Mouse (Mus musculus) adrenal gland, adult (tissue): Measurements from ENCODE around the gene Ildr1.

Experiments
- DNase-seq, 2 experiments: peaks; one replicate each; pipeline ENCODE4 v3.0.0; 2022 to 2023; ENCODE audit warnings: low spot score in 1 of 2; ENCODE audit not compliant: inconsistent age in 2 of 2

Gene Ildr1

DNA sequence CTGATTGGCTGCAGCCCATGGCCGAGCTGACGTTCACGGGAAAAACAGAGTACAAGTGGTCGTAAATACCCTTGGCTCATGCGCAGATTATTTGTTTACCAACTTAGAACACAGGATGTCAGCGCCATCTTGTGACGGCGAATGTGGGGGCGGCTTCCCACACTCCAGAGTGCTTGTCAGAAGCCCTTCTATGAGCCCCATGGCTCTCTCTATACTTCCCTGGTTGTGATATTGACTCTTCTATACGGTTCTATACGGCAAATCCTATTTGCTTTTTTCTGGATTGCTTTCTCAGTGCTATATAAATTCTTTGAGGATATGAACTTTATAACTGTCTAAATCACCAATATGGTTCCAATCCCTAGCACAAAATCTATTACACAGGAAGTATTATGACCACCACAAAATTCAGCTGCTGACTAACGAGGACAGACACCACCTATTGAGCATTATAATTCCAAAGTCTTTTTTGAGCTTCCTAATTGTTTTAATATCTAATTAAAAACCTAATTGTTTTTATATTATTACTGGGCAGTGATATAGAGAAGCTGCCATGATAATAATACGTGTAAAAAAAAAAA, 76.5 kb downstream of the Ildr1 start:
- DNase-seq, result no peak

DNA sequence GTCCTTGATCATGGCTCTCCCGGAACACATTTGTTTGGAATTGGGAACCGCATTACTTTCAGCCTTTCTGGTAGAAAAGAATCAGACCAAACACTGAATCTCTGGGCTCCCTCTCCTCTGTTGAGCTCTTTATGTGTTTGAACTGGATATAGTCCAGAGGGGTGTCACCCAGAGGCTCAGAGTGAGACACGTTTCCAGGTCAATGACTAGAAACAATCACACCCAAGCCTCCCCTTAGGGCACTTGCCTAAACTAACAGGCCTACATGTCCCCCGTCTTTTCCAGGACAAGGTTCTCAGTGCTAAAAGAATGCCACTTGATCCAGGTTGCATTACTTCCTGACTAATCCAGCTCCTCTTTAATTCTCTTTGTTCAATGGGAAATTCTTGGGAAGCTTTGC, 77.1 kb downstream of the Ildr1 start:
- no peak for DNase-seq

DNA sequence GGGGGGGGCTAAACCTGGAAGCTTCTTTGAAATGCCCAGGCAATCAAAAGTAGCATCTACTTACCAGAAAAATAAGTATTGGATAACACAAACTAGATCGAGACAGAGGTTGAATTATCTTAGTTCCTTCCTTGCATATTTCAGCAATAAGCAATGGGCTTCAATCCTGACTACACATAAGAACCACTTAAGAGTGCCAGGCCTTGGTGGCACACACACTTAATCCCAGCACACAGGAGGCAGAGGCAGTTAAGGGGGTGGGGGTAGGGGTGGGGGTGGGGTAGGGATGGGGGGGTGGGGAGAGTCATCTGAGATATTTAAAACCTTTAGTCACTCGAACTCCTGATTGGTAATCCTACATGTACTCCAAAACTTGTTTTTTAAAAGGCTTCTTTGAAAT, 77.5 kb downstream of the Ildr1 start:
- no peak for DNase-seq

DNA sequence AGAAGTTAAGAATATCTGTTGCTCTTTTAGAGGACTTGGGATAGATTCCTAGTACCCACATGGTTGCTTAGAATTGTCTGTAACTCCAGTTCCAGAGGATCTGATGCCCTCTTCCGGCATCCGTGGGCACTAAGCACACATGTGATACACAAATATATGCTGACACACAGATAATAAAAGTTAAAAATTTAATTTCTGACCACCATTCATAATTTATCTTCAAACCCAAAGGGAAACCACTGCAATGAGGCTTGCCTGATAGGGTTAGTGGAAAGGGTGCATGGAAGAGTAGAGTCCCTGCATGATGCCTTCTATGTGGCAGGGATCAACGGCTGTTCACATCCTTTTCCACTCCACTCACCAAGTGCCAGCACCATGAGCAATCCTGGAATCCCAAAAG, 77.9 kb downstream of the Ildr1 start:
- DNase-seq, result no peak

DNA sequence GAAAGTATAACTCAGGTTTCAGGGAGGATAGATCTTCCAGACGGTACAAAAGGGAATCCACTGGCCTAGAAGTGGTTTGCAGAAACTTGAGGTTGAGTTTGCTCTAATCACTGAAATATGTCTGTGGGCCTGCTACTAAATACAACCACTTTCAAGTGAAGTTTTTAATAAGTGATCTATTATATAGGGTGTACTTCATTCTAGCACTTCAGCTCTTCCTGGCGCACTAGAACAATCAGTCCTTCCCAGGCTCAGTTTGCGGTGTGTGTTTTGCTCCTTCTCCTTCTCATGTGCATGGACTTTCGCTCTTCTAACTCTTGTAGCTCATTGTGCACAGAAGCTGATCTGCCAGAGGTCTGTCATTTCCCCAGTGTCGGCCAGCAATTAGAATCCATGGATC, 79.2 kb downstream of the Ildr1 start:
- DNase-seq, result no peak

DNA sequence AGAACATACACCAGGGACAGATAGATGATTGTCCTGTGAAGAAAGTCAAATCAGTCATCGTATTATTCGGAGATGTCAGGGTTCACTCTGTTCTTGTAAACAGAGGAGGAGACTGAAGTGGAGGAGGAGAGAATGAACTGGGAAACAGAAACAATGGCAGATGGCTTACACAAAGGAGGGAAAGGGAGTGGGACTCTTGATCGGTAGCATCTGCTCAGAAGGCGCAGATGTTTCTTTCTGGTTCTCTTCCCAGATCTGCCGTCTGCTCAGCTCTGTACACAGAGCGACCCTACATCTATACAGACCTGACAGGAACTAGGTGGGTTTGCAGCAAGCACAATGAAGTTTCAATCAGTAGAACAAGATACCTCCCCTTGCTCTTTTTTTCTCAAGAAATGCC, 81.9 kb downstream of the Ildr1 start:
- DNase-seq, result no peak
